ENCODE assay signal across 8 mouse cellular contexts in genomic region chr16:13611399-13611798, GRCm38 (mm10). TPM values are rescaled to one million over a fixed set of nuclear protein-coding genes. Genes with fewer than 3 reads are reported as not detected.
A peak's percentile ranks its signal among the peaks of the same experiment; 100 is the strongest.
DNase-seq lines count a peak whose midpoint lies in the region; ATAC-seq lines count a peak whose summit lies in the region.
"Had no signal": no experiment of that assay in that cellular context is flagged by ENCODE, and none has a peak within 500 bp of the region (broad histone marks: within the 10 kb centered on the region; RNA-seq: fewer than 3 reads in every experiment).

No protein-coding gene starts in this region.

- no peaks in the 10 kb centered on the region for H3K27me3 ChIP-seq in intestine, embryonic 14.5 days (replicated peaks; ENCODE audit: control insufficient read depth, insufficient read depth, low read length)
- H3K27me3 ChIP-seq in lung, embryonic 15.5 days: no peaks in the 10 kb centered on the region

- DNase-seq in 3T3-L1 (ENCODE audit: low read depth, low spot score): peak; percentile 52
- DNase-seq in MEL-GATA-1-ER (ENCODE audit: extremely low read depth, low read depth): peak; percentile 62
- no peak for DNase-seq in intestine, embryonic 14.5 days (ENCODE audit: low spot score)
- DNase-seq in layer of hippocampus, postnatal 10 days (ENCODE audit: low spot score in 2 of 2): no peak
- DNase-seq in cerebellum, postnatal 14 days: no peak
- DNase-seq in retina, embryonic 14.5 days (ENCODE audit: low spot score): no peak
- DNase-seq: thymus, postnatal 14 days had no signal

- 0 out of 2 replicates have a peak, but pooled peaks cover 6% of the 10 kb centered on the region for H3K36me3 ChIP-seq in intestine, embryonic 14.5 days (ENCODE audit: control insufficient read depth, insufficient read depth, low read length)
- 0 out of 2 replicates have a peak, but pooled peaks cover 4% of the 10 kb centered on the region for H3K36me3 ChIP-seq in lung, embryonic 15.5 days

- no peak overlapping the region for H3K9ac ChIP-seq in intestine, embryonic 14.5 days (ENCODE audit: low read length)
- no peak overlapping the region for H3K9ac ChIP-seq in lung, embryonic 15.5 days

- ATAC-seq in intestine, embryonic 14.5 days (replicated peaks; ENCODE audit: low FRiP score, low TSS enrichment, low read depth): peak; percentile 63
- ATAC-seq in lung, embryonic 15.5 days (ENCODE audit: borderline replicate concordance, extremely low read depth, low FRiP score, low TSS enrichment): peak; percentile 83

- no peak overlapping the region for H3K4me3 ChIP-seq in intestine, embryonic 14.5 days (ENCODE audit: low read depth, low read length)
- no peak overlapping the region for H3K4me3 ChIP-seq in lung, embryonic 15.5 days

- no peaks in the 10 kb centered on the region for H3K9me3 ChIP-seq in intestine, embryonic 14.5 days (ENCODE audit: control insufficient read depth, low read length)
- H3K9me3 ChIP-seq in lung, embryonic 15.5 days: no peaks in the 10 kb centered on the region

- peak overlapping the region; percentile 22 for H3K27ac ChIP-seq in intestine, embryonic 14.5 days (ENCODE audit: low read depth)
- H3K27ac ChIP-seq in lung, embryonic 15.5 days: peak overlapping the region; percentile 87

- H3K4me2 ChIP-seq in intestine, embryonic 14.5 days (ENCODE audit: low read length): no peak overlapping the region
- H3K4me2 ChIP-seq in lung, embryonic 15.5 days: peak overlapping the region; percentile 10; the same call in 1 of the 2 replicates

- H3K4me1 ChIP-seq in intestine, embryonic 14.5 days (replicated peaks; ENCODE audit: control insufficient read depth, insufficient read depth, low read length): peaks cover 8% of the 10 kb centered on the region; the same call in 1 of the 2 replicates
- peaks cover 19% of the 10 kb centered on the region for H3K4me1 ChIP-seq in lung, embryonic 15.5 days

RNA-seq across cellular contexts. Expression of gene Parn, which starts 56.6 kb away (rescaled TPM):
- polyA plus RNA-seq in intestine, embryonic 14.5 days (2014; fragmentation: Nextera tagmentation; extraction: Ambion mirVana): 40.6 and 41.4 TPM in 2 replicates
- polyA plus RNA-seq in lung, embryonic 15.5 days (2015; fragmentation: Nextera tagmentation; extraction: Ambion mirVana): 43.8 and 45.2 TPM in 2 replicates
- total RNA-seq in layer of hippocampus, postnatal 10 days (2021): 10 to 100 TPM; 30.9 to 33.0 TPM

Comparison
In these comparisons a context has a peak if more than half of its experiments do, and no peak if none do; other contexts are left out.
1. DNase-seq: peak in 3T3-L1 (single experiment) and MEL-GATA-1-ER (single experiment); none in intestine, embryonic 14.5 days (single experiment), layer of hippocampus, postnatal 10 days (0 of 2), cerebellum, postnatal 14 days (0 of 2) and retina, embryonic 14.5 days (single experiment).